Comparison of ENCODE assay signal across 11 mouse cellular contexts in genomic region chr12:3984446-3984845, GRCm38 (mm10).
"Had no signal": no experiment of that assay in that cellular context is flagged by ENCODE, and none has a peak within 500 bp of the region (broad histone marks: within the 10 kb centered on the region; RNA-seq: fewer than 3 reads in every experiment).

No protein-coding gene starts in this region.

- H3K27me3 ChIP-seq: midbrain, embryonic 15.5 days; neural tube, embryonic 15.5 days; stomach, embryonic 15.5 days had no signal

- H3K36me3 ChIP-seq: limb, embryonic 13.5 days; midbrain, embryonic 15.5 days; stomach, embryonic 15.5 days had no signal

- H3K9me3 ChIP-seq: limb, embryonic 13.5 days; midbrain, embryonic 12.5 days; midbrain, embryonic 15.5 days; neural tube, embryonic 12.5 days; neural tube, embryonic 15.5 days; stomach, embryonic 15.5 days had no signal

- H3K4me3 ChIP-seq: limb, embryonic 13.5 days; midbrain, embryonic 12.5 days; midbrain, embryonic 15.5 days; neural tube, embryonic 12.5 days; neural tube, embryonic 15.5 days; stomach, embryonic 15.5 days had no signal

- ATAC-seq: liver, postnatal 0 days; lung, postnatal 0 days; midbrain, embryonic 15.5 days had no signal

- H3K27ac ChIP-seq: kidney, postnatal 0 days; limb, embryonic 13.5 days; liver, embryonic 14.5 days; macrophage; midbrain, embryonic 12.5 days; midbrain, embryonic 15.5 days; neural tube, embryonic 12.5 days; neural tube, embryonic 15.5 days; stomach, embryonic 15.5 days had no signal
